Mouse (Mus musculus) megakaryocyte-erythroid progenitor cell, adult 5 weeks (primary cell): ENCODE measurements around the gene S100pbp. TPM values are rescaled to one million over a fixed set of nuclear protein-coding genes. Genes with fewer than 3 reads are reported as not detected.

Source experiments
- polyA plus RNA-seq: library from polyadenylated mRNA; stranded (reverse); fragments of >175 nt; gene quantifications from 2 replicates; pipeline ENCODE4 v1.2.3, GENCODE M21; 2012

The S100pbp gene
- polyA plus RNA-seq, result 1.2 and 2.1 TPM in 2 replicates

GRCm38 (mm10) chr4:129189542-129190519, at the start of gene S100pbp, which contains the start of gene Yars:
TSS of gene S100pbp (minus strand) at chr4:129189727.
TSS of gene Yars (plus strand) at chr4:129189760.

GRCm38 (mm10) chr4:129136579-129137391, 52.7 kb downstream of the S100pbp start, which contains the start of gene Fndc5:
TSS of gene Fndc5 (plus strand) at chr4:129136999.

GRCm38 (mm10) chr4:129121569-129122086, 67.9 kb downstream of the S100pbp start, which contains the start of gene Hpca:
TSS of gene Hpca (minus strand) at chr4:129122036.

GRCm38 (mm10) chr4:129105356-129105755, 84.2 kb downstream of the S100pbp start, which contains the start of gene Tmem54:
TSS of gene Tmem54 (plus strand) at chr4:129105548.

Other genes with a start within 250 kb of the S100pbp start
- gene Azin2, start 227.3 kb downstream of the S100pbp start, polyA plus RNA-seq, result 2.3 and 4.2 TPM in 2 replicates
- 173 and 212 TPM in 2 replicates for gene Ak2, start 197.8 kb downstream of the S100pbp start, polyA plus RNA-seq
- gene Rnf19b, start 131.5 kb downstream of the S100pbp start, polyA plus RNA-seq, result 267 and 300 TPM in 2 replicates
- 0.16 TPM in 1 of 2 replicates, not detected in the other for gene Tmem54, start 84.2 kb downstream of the S100pbp start, polyA plus RNA-seq
- gene Hpca, start 67.7 kb downstream of the S100pbp start, polyA plus RNA-seq, result not detected in 2 replicates
- 0.03 TPM in 1 of 2 replicates, not detected in the other for gene Fndc5, start 52.7 kb downstream of the S100pbp start, polyA plus RNA-seq
- gene Yars, start within 50 bp of the S100pbp start, polyA plus RNA-seq, result 22.9 and 32.2 TPM in 2 replicates
- gene C77080, start 71.7 kb upstream of the S100pbp start, polyA plus RNA-seq, result 5.6 and 6.0 TPM in 2 replicates
- gene Sync, start 97.9 kb upstream of the S100pbp start, polyA plus RNA-seq, result not detected in 2 replicates
- 51.0 and 59.6 TPM in 2 replicates for gene Rbbp4, start 145.6 kb upstream of the S100pbp start, polyA plus RNA-seq
- 2.6 and 3.8 TPM in 2 replicates for gene Zbtb8os, start 146.0 kb upstream of the S100pbp start, polyA plus RNA-seq
- 3.2 and 3.7 TPM in 2 replicates for gene Zbtb8a, start 188.4 kb upstream of the S100pbp start, polyA plus RNA-seq